Mouse (Mus musculus) frontal cortex, postnatal 14 days (tissue): Measurements from ENCODE around the gene Ube3b.

Experiments
- DNase-seq, 2 experiments: peaks; one replicate each; pipeline ENCODE4 v3.0.0; 2022; ENCODE audit warnings: low spot score in 2 of 2

The Ube3b gene

DNA sequence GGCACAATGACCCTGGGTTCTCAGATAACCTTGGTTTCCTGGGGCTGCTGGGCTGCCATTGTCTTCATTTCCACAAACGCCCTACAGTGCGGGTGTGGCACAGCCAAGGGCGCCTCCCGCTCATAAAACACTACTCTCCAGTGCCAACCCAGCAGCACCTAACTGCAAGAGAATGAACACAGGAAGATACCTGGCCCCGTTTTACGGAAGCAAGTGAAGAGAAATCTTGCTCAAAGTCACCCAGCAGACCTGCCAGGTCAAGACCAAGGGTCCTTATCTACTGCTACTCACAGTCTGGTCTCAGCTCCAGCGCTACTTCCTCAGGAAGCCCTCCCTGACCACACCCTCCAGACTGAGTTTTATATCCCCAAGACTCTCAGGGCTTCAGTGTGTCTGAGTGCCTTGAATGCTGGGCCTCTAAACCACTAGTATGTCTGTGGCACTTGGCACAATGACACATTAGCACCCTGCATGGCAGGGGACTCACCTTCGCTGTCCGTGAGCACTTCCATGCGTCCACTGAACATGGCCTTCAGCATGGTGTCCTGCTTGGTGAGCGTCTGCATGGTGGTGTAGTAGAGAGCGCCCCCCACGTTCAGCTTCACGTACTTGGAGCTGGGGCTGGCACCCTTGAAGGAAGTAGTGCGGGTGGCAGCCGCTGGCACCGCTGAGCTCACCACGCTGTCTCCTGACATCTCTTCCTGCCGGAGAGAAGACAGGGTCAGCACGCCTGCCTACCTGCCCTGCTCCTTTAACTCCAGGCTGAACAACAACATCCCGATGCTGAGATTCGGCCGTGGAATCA, 5.8 kb upstream of the Ube3b start:
- no peak for DNase-seq

DNA sequence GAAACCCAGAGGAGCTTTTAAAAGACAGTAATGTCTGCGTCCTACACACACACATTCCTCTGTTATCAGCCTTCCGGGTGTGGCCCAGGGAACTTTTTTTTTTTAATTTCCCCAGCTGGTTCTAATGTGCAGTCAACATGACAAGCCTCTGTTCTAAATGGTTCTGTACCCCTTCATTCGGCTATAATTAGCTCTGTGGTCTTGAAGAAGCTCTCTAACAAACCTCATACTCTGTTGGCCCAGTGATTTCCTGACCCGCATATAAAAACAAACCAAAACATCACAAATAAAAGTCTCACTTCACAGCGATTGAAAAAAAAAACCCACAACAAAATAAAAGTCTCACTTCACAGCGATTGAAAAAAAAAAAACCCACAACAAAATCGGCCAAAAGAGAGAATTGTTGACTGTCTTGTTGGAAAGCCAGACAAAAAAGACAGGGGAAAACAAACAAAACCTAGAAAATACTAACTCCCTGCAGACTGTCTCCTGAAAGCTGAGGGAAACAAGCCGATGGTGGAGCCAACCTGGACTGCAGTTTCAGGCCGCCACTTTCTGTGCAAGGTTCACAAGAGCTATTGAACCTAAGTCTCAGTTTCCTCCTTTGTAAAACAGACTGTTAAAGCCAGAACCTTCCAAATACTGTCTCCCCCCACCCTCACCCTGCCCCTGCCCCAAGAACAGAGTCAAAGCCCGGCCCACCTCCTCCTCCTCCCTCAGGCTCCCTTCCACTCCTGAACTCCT, 2.1 kb upstream of the Ube3b start:
- DNase-seq = no peak

DNA sequence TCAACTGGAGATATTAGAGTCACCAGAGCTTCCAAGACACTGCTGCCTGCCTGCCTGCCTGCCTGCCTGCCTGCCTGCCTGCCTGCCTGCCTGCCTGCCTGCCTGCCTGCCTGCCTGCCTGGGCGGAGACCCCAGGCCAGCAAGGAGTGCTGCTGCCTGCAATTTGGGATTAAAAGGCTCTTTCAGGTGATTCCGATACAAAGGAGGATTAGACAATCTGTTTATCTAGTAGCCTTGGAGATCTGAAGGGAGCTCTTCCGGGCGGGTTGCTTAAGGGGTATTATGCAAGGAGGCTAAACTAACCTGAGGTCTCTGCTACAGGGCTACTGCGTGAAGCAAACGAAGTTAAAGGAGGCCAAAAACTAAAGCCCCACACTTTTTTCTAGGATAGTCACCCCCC, 1.5 kb upstream of the Ube3b start:
- no peak for DNase-seq

DNA sequence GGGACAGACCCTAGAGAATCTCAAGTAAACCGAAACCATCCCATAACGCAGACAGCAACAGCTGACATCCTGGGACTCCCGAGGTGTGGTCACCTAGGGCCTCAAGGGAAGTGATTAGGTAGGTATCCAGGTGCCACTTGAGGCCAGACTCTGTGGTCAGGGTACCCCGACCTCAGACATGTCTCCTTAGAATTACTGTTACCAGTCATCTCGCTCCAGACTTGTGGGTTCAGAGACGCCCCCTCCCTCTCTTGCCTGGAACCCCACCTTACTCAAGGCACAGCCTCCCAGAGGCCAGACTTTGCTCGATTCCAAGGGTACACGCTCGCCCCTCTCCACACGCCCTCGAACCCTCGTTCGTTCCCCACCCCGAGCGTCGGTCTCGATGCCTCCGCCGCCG, 644 bp upstream of the Ube3b start:
- DNase-seq = no peak

DNA sequence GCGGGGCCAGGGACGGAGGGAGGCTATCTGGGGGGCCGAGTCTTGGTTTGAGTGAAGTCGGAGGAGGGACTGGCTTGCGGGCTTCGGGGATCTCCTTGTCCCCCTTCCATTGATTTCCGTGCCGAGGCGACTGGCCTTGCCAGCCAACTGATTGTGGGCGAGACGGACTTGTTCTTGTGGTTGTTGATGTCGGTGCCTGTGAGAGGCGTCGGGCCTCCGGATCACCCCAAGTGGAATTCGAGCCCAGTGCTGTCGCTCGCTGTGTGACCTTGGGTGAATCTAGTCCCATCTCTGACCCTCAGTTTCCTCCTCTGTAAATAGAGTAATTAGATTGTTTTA, 575 bp downstream of the Ube3b start:
- DNase-seq = no peak

DNA sequence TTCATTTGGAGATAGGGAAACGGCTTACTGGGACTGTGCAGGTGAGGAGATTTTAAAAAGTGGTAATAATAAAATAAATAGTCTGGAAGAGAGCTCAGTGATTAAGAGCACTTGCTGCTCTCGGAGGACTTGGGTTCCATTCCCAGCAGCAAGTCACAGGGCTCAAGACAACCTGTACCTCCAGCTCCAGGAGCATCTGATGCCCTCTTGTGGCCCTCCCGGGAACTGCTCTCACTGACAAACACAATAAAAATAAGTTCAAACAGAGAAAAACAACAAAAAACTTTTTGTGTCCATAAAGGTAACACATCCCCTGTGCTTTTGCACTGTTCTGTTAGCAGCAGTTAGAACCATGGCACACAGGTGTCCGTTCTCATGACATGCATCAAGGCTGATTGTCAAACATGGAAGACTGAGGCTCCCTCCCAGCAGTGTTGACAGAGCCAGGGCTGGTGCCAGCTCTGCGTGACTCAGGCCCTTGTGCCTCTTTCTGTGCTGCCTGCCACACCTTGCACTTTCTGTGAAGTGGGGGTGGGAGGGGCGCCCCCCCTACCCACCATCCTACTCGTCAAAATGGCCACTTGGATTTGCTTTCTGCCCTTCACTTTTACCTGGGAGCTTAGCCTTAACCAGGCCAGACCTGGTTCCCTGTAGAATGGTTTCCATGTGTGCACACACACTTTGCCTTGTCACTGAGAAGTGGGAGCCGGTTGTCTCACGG, 2.9 kb downstream of the Ube3b start:
- no peak for DNase-seq

DNA sequence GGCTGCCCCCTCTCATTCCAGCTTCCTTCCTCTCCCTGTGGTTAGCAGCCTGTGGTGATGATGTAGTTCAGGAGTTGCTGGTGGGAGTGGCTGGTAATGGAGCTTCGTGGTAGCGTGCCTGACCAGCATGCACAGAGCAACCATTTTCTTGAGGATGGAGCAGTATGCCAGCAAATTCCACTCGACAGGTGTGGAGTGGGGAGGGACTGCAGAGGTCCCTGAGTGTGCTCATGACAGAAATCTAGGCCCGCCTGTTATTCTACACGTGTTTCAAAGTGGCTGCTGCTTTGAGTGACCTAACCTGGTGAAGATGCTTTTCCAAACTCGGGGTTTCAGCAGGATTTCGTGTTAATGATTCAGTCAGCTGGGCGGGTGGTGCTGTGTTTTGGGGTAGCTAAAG, 4.0 kb downstream of the Ube3b start:
- DNase-seq = no peak

DNA sequence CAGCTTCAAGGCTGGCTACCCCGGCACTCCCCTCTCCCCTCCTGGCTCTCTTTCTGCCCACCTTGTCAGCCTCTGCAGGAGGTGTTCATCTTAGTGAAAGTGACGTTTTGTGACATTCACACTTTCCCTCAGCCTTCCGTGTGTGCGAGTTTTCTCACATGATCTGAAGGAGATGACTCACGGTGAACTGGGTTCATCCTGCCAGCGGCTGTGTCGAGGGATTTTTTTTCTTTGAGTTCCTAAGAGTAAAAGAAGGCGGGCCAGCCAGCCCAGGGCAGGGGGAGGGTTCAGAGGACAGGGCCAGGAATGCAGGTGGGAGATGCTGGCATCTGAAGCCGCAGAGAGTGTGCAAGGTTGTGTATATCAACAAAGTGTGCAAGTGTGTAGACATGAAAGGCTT, 12.8 kb downstream of the Ube3b start:
- DNase-seq = no peak

DNA sequence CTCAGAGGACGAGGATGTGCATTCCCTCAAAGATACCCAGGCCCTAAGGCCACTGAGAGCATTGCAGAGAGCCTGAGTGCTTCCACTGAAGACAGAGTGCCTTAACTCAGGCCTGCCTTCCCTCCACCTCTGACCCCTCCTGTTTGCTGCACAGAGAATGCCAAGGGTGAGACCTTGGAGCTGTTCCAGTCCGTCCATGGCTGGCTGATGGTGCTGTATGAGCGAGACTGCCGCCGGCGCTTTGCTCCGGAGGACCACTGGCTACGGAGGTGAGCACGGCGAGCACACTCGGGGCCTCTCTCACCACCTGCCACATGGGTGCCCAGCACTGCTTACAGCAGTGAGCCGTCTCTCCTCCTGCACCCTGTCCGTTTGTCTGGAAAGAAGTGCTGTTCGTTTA, 26.2 kb downstream of the Ube3b start:
- no peak for DNase-seq

DNA sequence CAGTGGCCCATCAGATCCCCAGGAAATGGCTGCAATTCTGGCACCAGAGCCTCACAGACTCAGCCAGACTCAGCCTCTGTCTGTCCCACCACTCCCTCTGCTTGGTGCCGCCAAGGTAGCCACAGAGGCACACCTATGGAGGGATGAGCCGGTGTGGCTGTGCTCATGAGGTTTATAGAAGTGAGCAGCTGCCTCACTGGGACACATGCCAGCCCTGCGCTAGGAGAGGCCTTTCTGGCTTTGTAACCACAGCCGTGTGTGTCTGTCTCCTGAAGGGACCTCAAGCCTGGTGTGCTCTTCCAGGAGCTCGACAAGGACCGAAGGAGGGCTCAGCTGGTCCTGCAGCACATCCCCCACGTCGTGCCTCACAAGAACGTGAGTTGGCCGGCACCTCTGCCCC, 26.9 kb downstream of the Ube3b start:
- DNase-seq = no peak

DNA sequence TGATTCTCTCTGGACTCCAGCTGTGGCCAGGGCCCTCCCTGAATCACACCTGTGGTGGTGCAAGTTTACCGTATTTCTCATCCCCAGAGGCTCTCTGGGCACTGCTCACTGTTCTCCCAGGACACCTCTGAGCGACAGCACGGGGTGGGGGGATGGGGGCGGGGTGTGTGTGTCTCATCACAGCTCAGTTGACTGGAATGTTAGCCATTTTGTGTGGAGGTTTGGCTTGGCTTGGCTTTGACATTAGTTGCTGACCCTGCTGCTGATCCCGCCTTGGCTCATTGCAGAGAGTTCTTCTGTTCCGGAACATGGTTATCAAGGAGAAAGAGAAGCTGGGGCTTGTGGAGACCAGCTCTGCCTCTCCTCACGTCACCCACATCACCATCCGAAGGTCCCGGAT, 27.4 kb downstream of the Ube3b start:
- DNase-seq = no peak

DNA sequence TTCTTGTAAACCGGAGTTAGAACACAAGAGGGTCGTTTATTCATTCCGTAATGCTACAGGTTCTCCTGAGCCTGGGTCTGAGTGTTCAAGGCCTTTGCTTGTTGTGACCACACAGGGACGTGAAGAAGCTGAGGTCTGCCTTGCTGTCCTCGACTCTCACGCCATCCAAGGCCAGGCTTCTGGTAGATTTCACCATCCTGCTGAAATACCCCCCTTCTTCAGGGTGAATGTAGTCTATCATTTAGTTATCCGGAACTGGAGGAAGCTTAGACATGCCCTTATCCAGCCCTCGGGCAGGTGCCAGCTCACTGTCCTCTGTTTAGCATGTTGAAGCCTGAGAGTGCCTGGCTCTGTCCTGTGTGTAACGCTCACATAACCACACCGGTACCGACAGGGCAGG, 28.4 kb downstream of the Ube3b start:
- no peak for DNase-seq

DNA sequence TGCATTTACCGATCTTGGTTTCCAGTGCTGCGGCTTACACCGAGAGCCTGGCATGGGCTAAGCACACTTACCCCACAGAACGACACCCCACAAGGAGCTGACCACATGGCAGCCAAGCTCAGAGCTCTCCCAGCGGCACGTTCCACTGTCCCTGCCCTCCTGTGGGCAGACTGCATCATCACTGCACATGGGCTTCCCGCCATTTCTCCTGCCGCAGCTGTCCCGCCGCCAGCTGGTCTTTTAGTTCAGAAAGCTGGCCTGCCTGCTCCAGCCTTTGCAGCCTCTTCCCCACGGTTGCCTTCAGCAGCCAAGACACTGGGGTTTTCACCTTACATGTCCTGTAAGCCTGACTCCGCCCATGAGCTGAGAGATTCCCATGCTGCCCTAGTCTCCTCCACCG, 30.0 kb downstream of the Ube3b start:
- no peak for DNase-seq

DNA sequence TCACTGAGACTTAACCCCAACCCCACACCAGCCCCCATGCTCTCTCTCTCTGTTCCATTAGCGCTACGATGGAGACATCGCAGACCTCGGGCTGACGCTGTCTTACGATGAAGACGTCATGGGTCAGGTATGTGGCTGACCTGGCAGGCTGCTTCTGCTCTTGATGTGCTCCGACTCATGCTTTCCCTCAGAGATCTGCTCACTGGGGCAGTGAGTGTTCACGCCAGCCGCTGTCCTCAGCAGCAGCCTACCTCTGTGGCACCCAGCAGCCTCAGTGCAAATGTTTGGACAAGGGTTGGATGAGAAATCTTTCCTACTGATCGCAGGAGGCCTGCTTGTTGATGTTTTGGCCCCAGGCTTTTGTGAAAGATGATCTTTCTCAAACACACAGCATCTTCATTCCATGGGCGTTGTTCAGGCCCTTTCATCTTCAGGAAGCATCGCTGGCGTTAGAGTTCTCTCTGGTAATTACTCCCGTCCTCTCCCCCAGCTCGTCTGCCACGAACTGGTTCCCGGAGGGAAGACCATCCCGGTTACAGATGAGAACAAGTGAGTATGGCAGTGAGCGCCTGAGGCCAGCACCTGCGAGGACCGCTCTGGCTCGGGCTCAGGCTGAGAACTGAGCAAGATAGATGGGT, 32.1 kb downstream of the Ube3b start:
- DNase-seq = no peak

DNA sequence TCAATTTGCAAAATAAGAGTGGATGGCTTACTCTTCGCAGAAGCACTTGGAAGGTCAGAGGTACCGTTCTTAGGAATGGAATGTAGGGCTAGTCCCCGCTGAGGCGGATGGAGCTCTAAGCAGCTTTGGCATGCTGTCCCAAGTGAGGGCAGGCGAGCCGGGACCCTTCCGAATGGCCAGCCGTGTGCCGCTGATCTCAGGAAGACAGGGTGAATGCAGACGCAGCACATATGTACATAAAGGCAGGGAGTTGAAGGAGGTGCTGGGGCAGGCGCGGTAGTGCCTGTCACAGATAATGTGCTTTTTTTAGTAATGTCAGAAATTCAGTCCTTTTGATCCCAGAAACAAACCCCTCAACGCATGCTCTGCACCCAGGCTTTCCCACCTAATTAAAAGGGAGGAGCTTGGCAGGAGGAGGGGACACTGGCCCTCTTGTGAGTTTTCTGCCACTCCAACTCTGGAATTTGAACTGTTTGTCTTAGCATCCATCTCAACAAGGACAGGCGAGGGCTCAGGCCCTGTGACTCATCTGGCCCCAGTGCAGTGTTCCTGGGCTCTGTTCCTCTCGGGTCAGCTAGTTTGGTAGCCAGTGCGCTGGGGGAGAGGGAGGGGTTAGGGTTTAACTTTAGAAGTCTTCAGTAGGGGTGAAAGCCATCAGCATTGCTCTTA, 32.8 kb downstream of the Ube3b start:
- DNase-seq = no peak

DNA sequence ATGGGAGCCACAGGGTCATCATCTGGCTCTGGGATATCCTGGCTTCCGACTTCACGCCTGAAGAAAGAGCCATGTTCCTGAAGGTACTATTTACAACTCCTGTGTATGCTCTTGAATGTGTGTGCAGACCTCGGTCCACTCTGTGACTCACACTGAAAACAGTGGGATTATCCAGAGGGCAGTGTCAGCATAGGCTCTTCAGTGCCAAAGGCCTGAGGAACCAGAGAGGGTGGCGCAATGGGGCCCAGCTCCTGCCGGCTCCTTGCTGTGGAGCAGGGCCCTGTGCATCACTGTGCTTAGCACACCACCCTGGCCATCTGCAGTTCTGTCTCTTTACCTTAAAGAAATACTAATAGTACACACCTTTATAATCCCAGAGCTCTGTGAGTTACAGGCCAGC, 35.2 kb downstream of the Ube3b start:
- no peak for DNase-seq

DNA sequence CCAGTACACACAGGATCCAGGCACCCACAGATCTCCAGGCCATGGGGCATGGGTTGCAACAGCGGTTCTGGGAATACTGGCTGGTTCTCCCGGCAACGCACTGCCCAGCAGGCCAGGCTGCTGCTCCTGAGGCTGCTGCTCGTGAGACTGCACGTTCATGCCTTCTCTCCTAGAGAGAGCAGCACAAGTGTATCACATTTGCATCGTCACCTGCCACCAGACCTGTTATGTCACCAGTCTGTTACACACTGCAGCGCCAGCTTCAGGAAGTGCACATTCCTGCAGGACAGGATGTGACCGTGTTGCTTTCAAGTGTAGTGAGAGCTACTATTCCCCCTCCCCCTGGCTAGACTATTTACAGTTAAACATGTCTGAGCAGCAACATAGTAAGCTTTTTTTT, 36.4 kb downstream of the Ube3b start:
- DNase-seq = no peak

DNA sequence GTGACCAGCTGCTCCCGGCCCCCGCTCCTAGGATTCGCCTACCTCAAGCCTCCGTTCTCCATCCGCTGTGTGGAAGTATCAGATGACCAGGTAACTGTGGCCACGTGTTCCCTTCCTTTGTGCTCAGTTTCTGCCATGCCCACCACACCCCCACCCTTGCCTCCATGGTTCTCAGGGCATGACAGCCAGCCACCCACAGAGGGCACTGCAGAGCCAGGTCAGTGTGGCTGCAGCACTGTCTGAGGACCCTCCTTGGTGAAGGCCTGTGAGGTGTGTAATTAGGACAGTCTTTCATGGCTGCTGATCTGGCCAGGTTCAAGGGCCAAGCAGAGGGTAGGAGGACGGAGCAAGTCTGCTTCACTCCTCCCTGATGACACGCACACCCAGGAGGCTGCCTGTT, 38.1 kb downstream of the Ube3b start:
- no peak for DNase-seq

DNA sequence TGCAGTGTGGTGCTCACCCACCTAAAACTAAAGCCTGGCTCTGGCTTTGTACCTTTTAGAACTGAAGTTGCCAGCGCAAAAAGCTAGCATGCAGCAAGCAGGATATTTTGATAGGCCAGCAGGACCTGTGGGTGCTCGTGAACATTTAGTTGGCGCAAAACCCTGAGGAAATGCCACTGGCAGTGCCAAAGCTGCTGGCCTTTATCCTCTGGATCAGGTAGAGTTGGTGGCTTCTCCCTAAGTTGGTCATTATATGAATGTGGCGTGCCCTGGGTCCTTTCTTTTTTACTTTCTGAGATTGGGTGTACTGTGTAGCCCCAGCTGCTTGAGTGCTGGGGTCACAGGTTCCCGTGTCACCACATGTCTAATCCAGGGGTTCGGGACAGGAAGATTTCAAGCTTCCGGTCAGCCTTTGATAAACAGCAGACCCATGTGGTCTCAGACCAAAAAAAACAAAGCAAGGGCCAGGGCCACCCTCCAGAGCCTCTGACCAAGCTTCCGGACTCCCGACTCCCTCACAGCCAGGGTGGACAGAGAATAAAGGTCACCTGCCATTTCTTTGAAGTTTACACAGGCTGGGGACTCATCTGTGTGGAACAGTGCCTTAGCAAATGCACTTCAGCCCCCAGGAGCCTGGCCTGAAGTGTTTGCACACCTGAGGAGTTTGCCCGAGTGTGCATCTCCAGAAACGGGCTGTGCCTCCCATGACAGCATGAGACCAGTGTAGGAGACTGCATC, 41.3 kb downstream of the Ube3b start:
- DNase-seq = no peak

DNA sequence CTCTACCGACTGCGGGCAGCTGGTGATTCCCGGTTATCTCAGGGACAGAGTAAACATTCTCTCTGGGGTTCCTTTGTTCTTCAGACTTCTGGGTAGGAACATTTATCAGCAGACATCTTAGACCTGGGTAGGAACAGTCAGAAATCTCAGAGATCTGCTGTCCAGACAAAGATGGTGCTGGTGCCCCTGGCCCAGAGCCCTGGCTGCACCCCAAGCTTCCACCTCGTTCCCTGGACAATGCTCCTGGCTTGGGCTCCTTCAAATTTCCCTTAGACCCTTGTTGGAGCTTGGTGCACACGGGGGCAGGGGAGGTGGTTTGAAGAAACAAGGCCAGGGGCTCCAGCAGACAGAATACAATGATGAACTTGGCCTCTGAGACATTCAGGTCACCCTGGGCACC, 42.2 kb downstream of the Ube3b start:
- no peak for DNase-seq

DNA sequence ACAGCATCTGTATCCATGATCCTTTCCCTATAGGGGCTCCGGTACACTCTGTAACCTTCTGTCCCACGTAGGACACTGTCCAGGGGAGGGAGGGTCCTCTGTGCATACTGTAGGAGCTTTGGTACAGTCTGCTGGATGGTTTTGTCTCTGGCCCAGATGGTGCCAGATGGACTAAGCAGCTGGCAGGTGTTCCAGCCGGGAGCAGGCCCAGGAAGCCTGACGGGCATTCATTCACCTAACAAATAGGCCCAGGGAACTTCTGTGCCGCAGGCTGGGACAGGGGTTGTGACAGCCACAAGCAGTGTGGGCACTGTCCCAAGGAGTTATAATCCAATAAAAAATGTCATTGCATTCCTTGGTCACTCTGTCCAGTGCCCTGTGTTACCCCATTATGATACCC, 43.6 kb downstream of the Ube3b start:
- DNase-seq = no peak
